Mouse (Mus musculus) CD4-positive, CD25-positive, alpha-beta regulatory T cell, adult 9 weeks (primary cell): ENCODE measurements around the gene Spry1. TPM values are rescaled to one million over a fixed set of nuclear protein-coding genes. Genes with fewer than 3 reads are reported as not detected.

ENCODE experiments used
- polyA plus RNA-seq: library from polyadenylated mRNA; unstranded; fragments of 100-300 nt; shearing (Covaris generic); gene quantifications from one replicate; pipeline ENCODE4 v1.2.1, GENCODE M21; 2017

Gene Spry1
- 10.0 TPM for polyA plus RNA-seq

DNA sequence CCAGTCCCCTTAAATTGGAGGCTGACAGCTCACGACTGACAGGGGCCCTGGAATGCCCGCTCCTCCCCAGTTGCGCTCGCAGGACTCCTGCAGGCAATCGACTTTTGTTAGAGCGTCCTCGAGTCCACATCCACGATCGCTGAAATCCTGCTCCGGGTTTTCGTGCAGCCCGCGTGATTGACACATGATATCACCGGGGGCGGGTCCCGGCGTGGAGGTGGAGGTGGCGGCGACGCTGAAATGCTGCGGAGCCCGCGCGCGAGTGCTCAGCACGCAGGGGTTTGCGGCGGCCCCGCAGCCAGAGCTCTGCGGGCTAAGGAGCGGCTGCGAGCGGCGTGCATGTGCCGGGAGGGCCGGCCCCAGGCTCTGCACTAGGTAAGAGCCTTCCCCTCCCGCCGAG, at the start of gene Spry1:
TSS of gene Spry1 (plus strand) at position 258 of the 400 bp plus-strand sequence.

Other genes starting within 250 kb of the Spry1 start
- gene Spata5, start 220.1 kb upstream of the Spry1 start, polyA plus RNA-seq = 42.9 TPM
- 22.3 TPM for gene Nudt6, start 219.7 kb upstream of the Spry1 start, polyA plus RNA-seq
- 3.8 TPM for gene Gm5148, start 84.5 kb downstream of the Spry1 start, polyA plus RNA-seq